Mouse (Mus musculus) embryo, embryonic 10.5 days (tissue): ENCODE results near the gene Gstt2.
A peak's percentile ranks its signal among the peaks of the same experiment; 100 is the strongest.
"Not testable (repeated sequence)": the region's sequence is repeated elsewhere in the genome, so short reads cannot be mapped to it uniquely, and the experiment has no call there.

Experiments used
- DNase-seq: peaks from one replicate; pipeline ENCODE4 v3.0.0-alpha.2; 2015; ENCODE audit warnings: low spot score

Gstt2 gene

DNA sequence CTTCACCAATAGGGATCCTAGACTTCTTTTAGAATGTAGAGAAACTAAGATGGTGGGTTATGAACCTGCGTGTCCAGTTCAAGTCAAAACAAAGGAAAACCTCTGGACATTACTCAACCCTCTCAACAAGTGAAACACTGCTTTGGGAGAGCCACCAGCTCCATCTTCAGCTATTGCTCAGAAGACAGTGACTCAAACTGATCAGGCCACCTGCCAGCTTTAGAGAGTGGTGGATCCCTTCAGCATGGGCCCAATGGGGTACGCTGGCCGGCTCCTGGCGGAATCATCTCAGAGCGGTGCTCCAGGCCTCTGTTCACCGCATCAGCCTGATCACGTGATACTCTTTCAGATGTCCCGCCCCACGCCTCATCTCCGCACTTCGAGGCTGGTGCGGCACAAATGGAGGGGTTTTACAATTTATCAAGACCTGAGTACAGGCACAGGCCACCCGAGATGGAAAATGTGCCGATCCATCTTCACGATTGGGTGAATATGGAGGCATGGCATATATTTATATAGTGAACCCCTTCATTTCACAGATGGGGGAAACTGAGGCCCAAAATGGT, 18.3 kb upstream of the Gstt2 start:
- DNase-seq, result no peak

DNA sequence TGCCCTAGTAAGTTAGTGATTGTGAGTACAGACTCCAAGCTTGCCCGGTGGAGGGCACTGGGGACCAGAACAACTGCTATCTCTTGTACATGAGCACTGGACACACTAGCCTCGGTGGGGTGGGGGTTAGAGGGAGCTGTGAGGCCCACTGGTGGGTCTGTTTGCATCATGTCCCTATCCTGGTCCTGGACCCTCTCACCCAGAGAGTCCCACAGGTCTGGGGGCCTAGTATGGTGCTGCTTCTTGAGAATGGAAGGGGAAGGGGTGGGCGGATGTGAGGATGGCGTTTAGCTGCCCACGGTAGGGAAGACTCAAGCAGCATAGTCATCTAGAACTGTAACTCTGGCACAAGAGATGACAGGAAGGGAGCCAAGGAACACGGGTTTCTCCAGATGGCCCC, 17.6 kb upstream of the Gstt2 start:
- no peak for DNase-seq

GRCm38 (mm10) chr10:75854096-75854495, 16.9 kb upstream of the Gstt2 start:
- no peak for DNase-seq

DNA sequence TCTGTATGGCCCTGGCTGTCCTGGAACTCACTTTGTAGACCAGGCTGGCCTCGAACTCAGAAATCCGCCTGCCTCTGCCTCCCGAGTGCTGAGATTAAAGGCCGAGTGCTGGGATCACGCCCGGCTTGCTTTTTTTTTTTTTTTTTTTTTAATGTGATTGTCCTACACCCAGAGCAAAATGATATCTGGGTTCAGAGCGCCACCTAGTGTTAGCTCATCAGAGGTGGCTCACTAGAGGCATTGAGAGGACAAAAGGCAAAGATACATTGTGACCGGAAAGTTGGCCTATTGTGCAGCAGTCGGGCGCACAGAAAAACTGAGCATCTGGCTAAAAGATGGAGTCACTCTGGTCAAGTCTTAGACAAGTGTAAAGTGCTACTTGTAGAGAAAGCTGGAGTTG, 16.2 kb upstream of the Gstt2 start:
- peak; percentile 95 for DNase-seq

GRCm38 (mm10) chr10:75852539-75853125, 15.4 kb upstream of the Gstt2 start:
- no peak for DNase-seq

DNA sequence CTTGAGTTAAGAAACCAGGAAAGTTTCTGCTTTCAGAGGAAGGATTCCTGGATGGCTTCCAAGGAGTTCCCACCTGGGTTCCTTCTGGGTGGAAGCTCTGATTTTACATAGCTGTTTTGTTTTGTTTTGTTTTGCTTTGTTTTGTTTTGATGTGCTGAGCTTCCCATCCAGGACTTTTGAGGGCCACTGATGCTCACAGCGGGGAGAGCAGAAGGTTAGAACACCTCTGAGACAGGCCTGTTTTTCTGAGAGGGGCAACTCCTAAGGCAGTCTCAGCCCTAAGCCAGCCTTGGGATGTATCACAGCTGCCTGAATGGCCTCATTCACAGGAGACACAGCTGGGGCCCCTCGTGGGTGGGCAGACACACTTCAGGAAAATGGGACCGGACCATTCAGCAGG, 14.5 kb upstream of the Gstt2 start:
- no peak for DNase-seq

DNA sequence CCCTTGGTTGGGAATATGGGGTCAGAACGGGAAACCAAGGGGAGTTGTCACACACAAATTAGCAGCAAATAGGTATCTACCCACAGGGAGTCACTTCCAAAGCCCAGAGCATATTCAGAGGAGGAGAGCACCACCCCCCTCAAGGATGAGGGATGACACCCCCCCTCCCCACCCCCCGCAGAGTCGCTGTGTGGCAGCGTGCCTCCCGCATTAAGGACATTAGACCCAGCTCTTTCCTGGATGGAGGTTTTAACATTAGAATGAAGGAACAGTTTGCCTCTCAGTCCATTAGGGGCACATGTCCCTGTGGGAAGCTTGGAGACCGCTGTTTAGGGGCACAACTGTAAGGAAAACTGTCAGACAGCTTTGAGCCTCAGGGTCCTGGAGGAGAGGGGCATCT, 13.9 kb upstream of the Gstt2 start:
- DNase-seq, result no peak

DNA sequence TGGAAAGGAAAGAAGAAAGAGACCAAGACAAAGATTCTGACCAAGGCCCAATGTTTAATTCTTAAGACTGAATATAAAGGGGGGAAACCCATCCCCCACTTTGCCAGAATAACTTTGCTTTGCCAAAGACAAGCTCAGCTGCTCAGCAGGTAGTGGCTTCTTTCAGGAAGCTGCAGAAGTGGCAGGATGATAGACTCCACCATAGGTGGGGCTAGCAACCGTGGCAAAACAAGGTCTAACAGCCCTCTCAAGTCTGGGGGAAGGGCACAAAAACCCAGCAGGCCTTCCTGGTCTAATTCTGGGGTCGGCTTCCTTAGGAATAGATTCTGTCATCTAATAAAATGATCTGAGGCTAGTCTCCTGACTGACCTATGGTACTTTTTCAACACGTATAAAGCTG, 11.2 kb upstream of the Gstt2 start:
- DNase-seq, result no peak

DNA sequence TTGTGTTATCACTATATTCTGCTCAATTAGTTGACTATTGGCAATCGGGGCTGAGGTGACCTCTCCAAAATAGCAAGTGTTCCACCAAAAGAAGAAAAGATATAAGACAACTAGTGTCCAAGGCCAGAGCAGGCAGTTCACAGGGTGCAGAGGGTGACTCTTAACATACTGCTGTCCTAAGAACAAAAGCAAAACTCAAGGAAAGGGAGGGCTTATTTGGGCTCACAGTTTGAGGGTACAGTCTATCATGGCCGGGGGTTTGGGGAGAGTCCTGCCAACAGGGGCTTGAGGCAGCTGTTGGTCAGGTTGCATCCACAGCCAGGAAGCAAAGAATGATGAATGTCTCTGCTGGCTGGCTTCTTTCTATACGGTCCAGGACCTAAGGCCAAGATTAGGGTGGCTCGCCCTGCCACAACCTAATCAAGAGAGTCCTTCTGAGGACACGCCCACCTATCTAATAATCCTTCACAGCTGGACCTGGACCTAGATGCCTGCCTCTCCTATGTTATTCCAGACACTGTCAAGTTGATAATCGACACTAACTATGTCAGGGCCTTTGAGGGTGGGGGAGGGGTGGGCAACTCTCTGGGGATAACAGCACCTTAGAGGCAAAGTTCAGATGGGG, 8.2 kb upstream of the Gstt2 start:
- DNase-seq, result no peak

DNA sequence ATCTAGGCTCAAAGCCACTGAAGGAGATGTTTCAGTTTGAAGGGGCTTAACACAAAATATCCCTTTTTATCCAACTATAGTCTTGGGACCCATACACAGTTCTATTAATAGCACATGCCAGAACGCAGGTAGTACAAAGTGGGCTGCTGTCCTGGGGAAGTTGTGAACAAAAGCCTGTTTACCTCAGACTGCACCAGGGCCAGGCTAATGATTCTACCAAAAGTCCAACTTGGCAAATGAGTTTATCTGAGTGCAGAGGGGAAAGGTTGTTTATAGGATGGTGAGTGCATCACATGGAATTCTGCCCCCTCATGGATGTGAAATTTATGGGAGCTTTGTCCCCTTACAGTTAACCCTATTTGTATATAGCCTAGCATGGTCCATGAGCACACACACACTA, 7.6 kb upstream of the Gstt2 start:
- no peak for DNase-seq

- not testable (repeated sequence) for DNase-seq
Observed at GRCm38 (mm10) chr10:75843898-75844297, 6.7 kb upstream of the Gstt2 start.

DNA sequence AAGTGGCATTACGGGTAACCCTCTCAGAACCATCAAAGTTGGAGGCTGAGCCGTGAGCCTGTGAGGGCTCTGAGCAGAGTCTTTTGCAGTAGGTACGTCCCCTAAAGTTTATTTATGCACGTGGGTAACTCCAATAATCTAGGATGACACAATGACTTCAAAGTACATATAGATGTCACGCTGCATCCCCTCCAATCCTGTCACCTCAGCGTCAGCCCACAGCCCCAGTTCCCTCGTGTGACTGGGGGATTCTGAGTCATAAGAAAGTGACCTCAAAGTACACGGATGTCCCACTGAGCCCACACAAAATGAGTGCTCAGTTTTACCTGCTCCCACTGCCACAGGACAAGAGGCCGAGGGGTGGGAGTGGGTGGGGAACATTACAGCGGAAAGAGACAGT, 1.9 kb upstream of the Gstt2 start:
- no peak for DNase-seq

- peak; percentile 36 for DNase-seq
Observed at GRCm38 (mm10) chr10:75835761-75836531, 1.3 kb downstream of the Gstt2 start.

- DNase-seq, result peak; percentile 67
Observed at GRCm38 (mm10) chr10:75835307-75835706, 1.9 kb downstream of the Gstt2 start.

DNA sequence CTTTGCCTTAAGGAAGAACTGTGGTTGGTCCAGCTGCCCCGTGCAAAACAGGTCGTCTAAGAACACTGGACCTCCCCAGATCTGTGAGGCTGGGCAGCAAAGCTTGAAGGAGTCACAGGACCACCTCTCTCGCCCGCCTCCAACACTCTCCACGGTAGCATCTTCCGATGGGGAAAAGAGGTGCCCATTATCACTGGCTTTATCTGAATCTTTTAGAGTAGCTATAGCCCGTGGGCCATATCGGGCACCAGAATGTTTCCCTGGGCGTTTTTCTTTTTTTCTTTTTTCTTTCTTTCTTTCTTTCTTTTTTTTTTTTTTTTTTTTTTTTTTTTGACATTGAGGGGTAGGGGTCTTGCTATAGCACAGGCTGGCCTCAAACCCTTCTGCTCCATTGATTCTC, 2.5 kb downstream of the Gstt2 start:
- DNase-seq, result no peak

DNA sequence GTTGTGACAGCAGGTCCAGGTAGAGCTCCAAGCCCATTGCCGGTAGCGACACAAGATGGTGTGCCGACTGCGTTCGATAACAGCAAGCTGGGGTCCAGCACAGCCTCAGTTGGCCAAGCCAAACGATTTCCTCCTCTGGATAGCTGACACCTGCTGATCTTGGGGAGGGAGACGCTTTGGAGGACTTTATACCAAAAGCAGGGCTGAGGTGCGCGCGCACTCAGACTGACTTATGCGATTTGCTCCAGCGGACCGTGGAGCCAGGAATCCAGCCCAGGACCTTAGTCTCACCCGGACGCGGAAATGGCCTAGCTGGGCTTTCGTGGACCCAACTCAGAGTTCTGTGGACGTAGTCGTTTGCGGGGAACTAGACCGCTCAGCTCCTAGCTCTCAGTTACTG, 3.0 kb downstream of the Gstt2 start:
- peak; percentile 86 for DNase-seq

DNA sequence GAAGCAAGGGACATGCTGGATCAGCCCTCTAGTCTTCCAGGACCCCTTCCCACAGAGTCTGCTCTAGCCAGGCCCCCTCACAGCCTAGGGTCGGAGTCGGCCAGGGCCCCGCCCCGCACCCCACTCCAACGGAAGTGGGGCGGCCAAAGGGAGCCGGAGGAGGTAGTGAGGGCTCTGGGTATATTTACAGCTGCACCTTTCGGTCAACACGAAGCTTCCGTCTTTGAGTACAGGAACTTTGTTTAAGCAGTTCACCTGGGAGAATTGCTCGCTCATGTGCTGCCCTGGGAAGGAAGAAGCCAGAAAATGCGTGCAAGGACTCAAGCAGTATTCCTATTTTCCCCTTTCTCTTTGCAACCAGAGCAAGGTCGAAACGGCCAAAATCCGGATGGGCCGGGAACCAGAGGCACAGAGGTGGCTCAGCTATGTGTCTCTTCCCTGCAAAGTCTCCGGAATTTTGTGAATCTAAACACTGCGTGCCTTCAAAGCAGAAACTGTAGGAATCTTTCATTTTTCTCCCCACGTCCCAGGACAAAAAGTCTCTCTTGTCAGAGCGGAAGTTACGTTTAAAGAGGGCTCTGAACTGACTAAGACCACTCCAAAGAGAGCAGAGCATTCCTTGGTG, 3.7 kb downstream of the Gstt2 start:
- DNase-seq, result peak; percentile 13

GRCm38 (mm10) chr10:75832272-75832895, 4.8 kb downstream of the Gstt2 start:
- peak; percentile 50 for DNase-seq

DNA sequence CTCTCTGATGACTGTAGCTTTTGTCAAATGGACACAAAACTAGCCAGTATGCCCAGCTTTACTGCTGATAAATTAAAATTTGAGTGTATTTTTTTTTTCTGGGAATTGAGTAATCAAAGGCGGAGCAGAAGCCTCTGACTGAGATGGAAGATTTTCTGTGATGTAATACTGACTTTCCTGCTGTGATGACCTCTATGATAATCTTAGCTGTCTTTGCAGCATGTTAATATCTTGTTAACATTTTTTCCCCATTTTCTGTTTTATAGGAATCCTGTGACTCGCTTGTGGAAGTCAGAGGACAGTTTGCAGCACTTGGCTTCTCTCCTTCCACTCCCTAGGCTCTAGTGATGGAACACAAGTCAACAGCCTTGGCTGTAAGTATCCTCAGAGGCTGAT, 7.0 kb downstream of the Gstt2 start:
- no peak for DNase-seq

- DNase-seq, result no peak
Observed at GRCm38 (mm10) chr10:75829529-75830274, 7.5 kb downstream of the Gstt2 start.

GRCm38 (mm10) chr10:75828500-75828931, 8.7 kb downstream of the Gstt2 start:
- no peak for DNase-seq
